8 mouse cellular contexts compared by ENCODE assay signal in genomic region chr4:126202303-126203181, GRCm38 (mm10). TPM values are rescaled to one million over a fixed set of nuclear protein-coding genes. Genes with fewer than 3 reads are reported as not detected.
DNase-seq lines count a peak whose midpoint lies in the region; ATAC-seq and TF ChIP-seq lines count a peak whose summit lies in the region.

Gene Thrap3 (minus strand): TSS chr4:126202760.

- peak within 1 kb of the TSS; percentile 97 for H3K27ac ChIP-seq in embryonic facial prominence, embryonic 13.5 days
- peak within 1 kb of the TSS; percentile 98 for H3K27ac ChIP-seq in kidney, adult 2 months (ENCODE audit: insufficient read depth, low read depth, low read length)
- peak within 1 kb of the TSS; percentile 97 for H3K27ac ChIP-seq in limb, embryonic 12.5 days
- H3K27ac ChIP-seq in midbrain, embryonic 15.5 days = peak within 1 kb of the TSS; percentile 96
- H3K27ac ChIP-seq in spleen, adult 2 months (ENCODE audit: insufficient read depth, low read length) = peak within 1 kb of the TSS; percentile 99

- H3K27me3 ChIP-seq in embryonic facial prominence, embryonic 13.5 days = no peaks in the 10 kb centered on the region
- no peaks in the 10 kb centered on the region for H3K27me3 ChIP-seq in kidney, adult 2 months (replicated peaks; ENCODE audit: control insufficient read depth, insufficient read depth, low read length)
- no peaks in the 10 kb centered on the region for H3K27me3 ChIP-seq in limb, embryonic 12.5 days
- no peaks in the 10 kb centered on the region for H3K27me3 ChIP-seq in midbrain, embryonic 15.5 days (replicated peaks)
- H3K27me3 ChIP-seq in spleen, adult 2 months (ENCODE audit: control insufficient read depth, insufficient read depth, low read length) = no peaks in the 10 kb centered on the region

- under 1% methylated on average over 72 of the region's 75 CpGs for WGBS in embryonic facial prominence, embryonic 13.5 days
- WGBS in kidney, adult 2 months = under 1% methylated on average over 72 of the region's 75 CpGs
- WGBS in limb, embryonic 12.5 days = under 1% methylated on average over 74 of the region's 75 CpGs
- under 1% methylated on average over 71 of the region's 75 CpGs for WGBS in midbrain, embryonic 15.5 days
- WGBS in spleen, adult 2 months = under 1% methylated on average over 74 of the region's 75 CpGs

- H3K36me3 ChIP-seq in embryonic facial prominence, embryonic 13.5 days = no peaks in the 10 kb centered on the region
- H3K36me3 ChIP-seq in kidney, adult 2 months (ENCODE audit: control insufficient read depth, insufficient read depth, low read length) = no peaks in the 10 kb centered on the region
- H3K36me3 ChIP-seq in limb, embryonic 12.5 days = peaks cover 11% of the 10 kb centered on the region; the same call in 1 of the 2 replicates
- H3K36me3 ChIP-seq in midbrain, embryonic 15.5 days (replicated peaks) = no peaks in the 10 kb centered on the region
- peaks cover 2% of the 10 kb centered on the region; the same call in 1 of the 2 replicates for H3K36me3 ChIP-seq in spleen, adult 2 months (ENCODE audit: control insufficient read depth, insufficient read depth, low read length)

- H3K9ac ChIP-seq in embryonic facial prominence, embryonic 13.5 days = peak within 1 kb of the TSS; percentile 89
- H3K9ac ChIP-seq in limb, embryonic 12.5 days (replicated peaks) = peak within 1 kb of the TSS; percentile 93
- H3K9ac ChIP-seq in midbrain, embryonic 15.5 days = peak within 1 kb of the TSS; percentile 75

- H3K9me3 ChIP-seq in embryonic facial prominence, embryonic 13.5 days = no peaks in the 10 kb centered on the region
- H3K9me3 ChIP-seq in limb, embryonic 12.5 days = no peaks in the 10 kb centered on the region
- no peaks in the 10 kb centered on the region for H3K9me3 ChIP-seq in midbrain, embryonic 15.5 days

- H3K4me2 ChIP-seq in embryonic facial prominence, embryonic 13.5 days = peak within 1 kb of the TSS; percentile 78
- H3K4me2 ChIP-seq in limb, embryonic 12.5 days = peak within 1 kb of the TSS; percentile 71
- H3K4me2 ChIP-seq in midbrain, embryonic 15.5 days = peak within 1 kb of the TSS; percentile 70

- TF ChIP-seq POLR2A in kidney, adult 2 months (IDR thresholded peaks at IDR 0.05; ENCODE audit: low read depth, low read length) = peak; percentile 83
- peak; percentile 76 for TF ChIP-seq POLR2A in spleen, adult 2 months (IDR thresholded peaks at IDR 0.05; ENCODE audit: low read depth, low read length)

- H3K4me1 ChIP-seq in embryonic facial prominence, embryonic 13.5 days = peaks cover 36% of the 10 kb centered on the region
- H3K4me1 ChIP-seq in kidney, adult 2 months (ENCODE audit: control insufficient read depth, insufficient read depth, low read length) = peaks cover 16% of the 10 kb centered on the region
- H3K4me1 ChIP-seq in limb, embryonic 12.5 days (replicated peaks) = peaks cover 44% of the 10 kb centered on the region
- H3K4me1 ChIP-seq in midbrain, embryonic 15.5 days = peaks cover 38% of the 10 kb centered on the region
- H3K4me1 ChIP-seq in spleen, adult 2 months (ENCODE audit: control insufficient read depth, insufficient read depth, insufficient read length) = peaks cover 26% of the 10 kb centered on the region

- peak; percentile 98 for DNase-seq in 3134 (ENCODE audit: extremely low read depth, insufficient read length, low spot score)
- peak; percentile 100 for DNase-seq in adrenal gland, postnatal 36 days
- peak; percentile 98 to 100 for DNase-seq in heart, adult 18-20 months
- peak; percentile 99 for DNase-seq in kidney, adult 2 months
- peak; percentile 97 to 99 for DNase-seq in spleen, adult 2 months (ENCODE audit: low read depth in 1 of 2, low spot score in 2 of 2)

- TF ChIP-seq CTCF in kidney, adult 2 months (conservative IDR thresholded peaks at IDR 0.05; ENCODE audit: insufficient read depth, insufficient read length, low read depth, low read length) = no peak
- no peak for TF ChIP-seq CTCF in spleen, adult 2 months (IDR thresholded peaks at IDR 0.05; ENCODE audit: extremely low read depth, insufficient read depth, insufficient read length, insufficient replicate concordance)

- ATAC-seq in embryonic facial prominence, embryonic 13.5 days (ENCODE audit: insufficient number of reproducible peaks, insufficient read depth, low FRiP score, low TSS enrichment, low read depth) = peak; percentile 99
- peak; percentile 98 for ATAC-seq in limb, embryonic 12.5 days (ENCODE audit: insufficient number of reproducible peaks, insufficient read depth, low FRiP score, low TSS enrichment, low read depth)
- ATAC-seq in midbrain, embryonic 15.5 days (replicated peaks) = peak; percentile 99

- peak within 1 kb of the TSS; percentile 71 for H3K4me3 ChIP-seq in embryonic facial prominence, embryonic 13.5 days
- H3K4me3 ChIP-seq in kidney, adult 2 months (ENCODE audit: insufficient read depth, low read depth, low read length) = peak within 1 kb of the TSS; percentile 79
- peak within 1 kb of the TSS; percentile 72 for H3K4me3 ChIP-seq in limb, embryonic 12.5 days (replicated peaks)
- H3K4me3 ChIP-seq in midbrain, embryonic 15.5 days = peak within 1 kb of the TSS; percentile 86
- H3K4me3 ChIP-seq in spleen, adult 2 months (ENCODE audit: extremely low read depth, insufficient read depth, insufficient read length) = peak within 1 kb of the TSS; percentile 94

RNA-seq across cellular contexts. Expression of gene Thrap3, which starts in this region (rescaled TPM):
- 100 to 1,000 TPM; 186 to 192 TPM for total RNA-seq in adrenal gland, postnatal 36 days (2021)
- polyA plus RNA-seq in embryonic facial prominence, embryonic 13.5 days (2015; fragmentation: Nextera tagmentation; extraction: Ambion mirVana) = 248 and 262 TPM in 2 replicates
- 100 to 1,000 TPM in 1 of 2 experiments, 10 to 100 TPM in 1; 86.5 to 116 TPM for total RNA-seq in heart, adult 18-20 months (2021)
- 40.4 and 51.0 TPM in 2 replicates for polyA plus RNA-seq in kidney, adult 2 months (2012; rRNA removed)
- 303 and 349 TPM in 2 replicates for polyA plus RNA-seq in limb, embryonic 12.5 days (2016; fragmentation: Nextera tagmentation; extraction: Ambion mirVana)
- polyA plus RNA-seq in midbrain, embryonic 15.5 days (2015; fragmentation: Nextera tagmentation; extraction: Ambion mirVana) = 140 and 150 TPM in 2 replicates
- 51.1 and 53.0 TPM in 2 replicates for polyA plus RNA-seq in spleen, adult 2 months (2012; rRNA removed)

Comparison
In these comparisons a context has a peak if more than half of its experiments do, and no peak if none do; other contexts are left out.
1. Peak in every context shown above with its lines: DNase-seq, ATAC-seq, H3K4me3 ChIP-seq and H3K27ac ChIP-seq.